Mouse (Mus musculus) stomach, embryonic 14.5 days (tissue): ENCODE results near the gene Gm7029. TPM values are rescaled to one million over a fixed set of nuclear protein-coding genes. Genes with fewer than 3 reads are reported as not detected.
"Not testable (repeated sequence)": the region's sequence is repeated elsewhere in the genome, so short reads cannot be mapped to it uniquely, and the experiment has no call there.

Source experiments
- ATAC-seq: fragments of 200-750 bp; cut with Nextera tagmentation; 2 replicates; pipeline ENCODE4 v1.8.0; 2017; ENCODE audit warnings: low read depth, moderate TSS enrichment; ENCODE audit not compliant: insufficient number of reproducible peaks, insufficient read depth, low FRiP score
- H3K27ac ChIP-seq: fragments of 300-500 bp; sonication (generic); 2 replicates; pipeline ENCODE4 v1.5.1; 2014; ENCODE audit warnings: mild to moderate bottlenecking, low read length, moderate library complexity, mixed read lengths
- H3K27me3 ChIP-seq: fragments of 300-500 bp; sonication (generic); 2 replicates; pipeline ENCODE4 v1.6.1; 2014; ENCODE audit warnings: low read length, control low read depth, mixed read lengths; ENCODE audit not compliant: control insufficient read depth, insufficient read depth
- H3K36me3 ChIP-seq: fragments of 300-500 bp; sonication (generic); 2 replicates; pipeline ENCODE4 v1.6.1; 2014; ENCODE audit warnings: mild to moderate bottlenecking, control low read depth, low read length, moderate library complexity, mixed read lengths; ENCODE audit not compliant: control insufficient read depth, insufficient read depth
- H3K4me1 ChIP-seq: fragments of 300-500 bp; sonication (generic); 2 replicates; pipeline ENCODE4 v1.6.1; 2014; ENCODE audit warnings: low read length, control low read depth, mixed read lengths; ENCODE audit not compliant: control insufficient read depth, insufficient read depth
- H3K4me2 ChIP-seq: fragments of 300-500 bp; sonication (generic); replicated peaks from 2 replicates; pipeline ENCODE4 v1.6.1; 2014; ENCODE audit warnings: low read depth, low read length, control low read depth
- H3K4me3 ChIP-seq: fragments of 300-500 bp; sonication (generic); 2 replicates; pipeline ENCODE4 v1.5.1; 2014; ENCODE audit warnings: low read depth, low read length, control low read depth
- H3K9ac ChIP-seq: fragments of 300-500 bp; sonication (generic); replicated peaks from 2 replicates; pipeline ENCODE4 v1.6.1; 2014; ENCODE audit warnings: low read depth, mild to moderate bottlenecking, control low read depth, low read length, moderate library complexity, mixed read lengths
- H3K9me3 ChIP-seq: fragments of 300-500 bp; sonication (generic); 2 replicates; pipeline ENCODE4 v1.6.1; 2016; ENCODE audit warnings: low read depth, low read length, control low read depth; ENCODE audit not compliant: control insufficient read depth
- WGBS: fragments of 180-500 bp; shearing (Covaris S2); extraction: QIAGEN DNeasy Blood & Tissue Kit; methylation state at CpG from one replicate; pipeline ENCODE4 v1.1.7; 2014; 5-methylcytosine and 5-hydroxymethylcytosine counted together
- polyA plus RNA-seq: library from polyadenylated mRNA; unstranded; fragments of >200 nt; fragmentation: Nextera tagmentation; extraction: Ambion mirVana; gene quantifications from 2 replicates; pipeline ENCODE4 v1.2.1, GENCODE M21; 2014

Gm7029 gene
- polyA plus RNA-seq, 1 experiment from 2014 or later, result not detected

GRCm38 (mm10) chr17:33903911-33904651, 30.4 kb downstream of the Gm7029 start:
- H3K27ac ChIP-seq, H3K4me3 ChIP-seq, H3K27me3 ChIP-seq, H3K4me1 ChIP-seq, ATAC-seq, H3K36me3 ChIP-seq, H3K9me3 ChIP-seq, H3K9ac ChIP-seq, H3K4me2 ChIP-seq: not testable (repeated sequence)
- 79% methylated on average over 6 of the region's 6 CpGs for WGBS

GRCm38 (mm10) chr17:33904835-33905234, 31.2 kb downstream of the Gm7029 start, which contains the start of gene Platr17:
Platr17 (plus strand) TSS chr17:33905135.
- not testable (repeated sequence) for H3K36me3 ChIP-seq, H3K9ac ChIP-seq, H3K4me1 ChIP-seq, ATAC-seq, H3K9me3 ChIP-seq, H3K27ac ChIP-seq, H3K4me3 ChIP-seq, H3K4me2 ChIP-seq, H3K27me3 ChIP-seq
- 35% methylated on average over 4 of the region's 4 CpGs for WGBS

- WGBS, result under 1% methylated on average over 44 of the region's 44 CpGs
- Histone ChIP-seq H3K9ac (peak overlapping the region; percentile 34), H3K4me3 (peak overlapping the region; percentile 95), H3K4me1 (peaks cover 8% of the 10 kb centered on the region), H3K4me2 (peak overlapping the region; percentile 71), H3K27me3 (no peaks in the 10 kb centered on the region), H3K36me3 (peaks cover 24% of the 10 kb centered on the region), H3K9me3 (no peaks in the 10 kb centered on the region), H3K27ac (peak overlapping the region; percentile 87)
- ATAC-seq, result peak; percentile 46; the same call in 1 of the 2 replicates
Observed at GRCm38 (mm10) chr17:33908331-33909076, 34.9 kb downstream of the Gm7029 start.

- Histone ChIP-seq H3K27ac (peak within 1 kb of the TSS; percentile 88), H3K4me2 (peak within 1 kb of the TSS; percentile 71), H3K4me1 (peaks cover 8% of the 10 kb centered on the region), H3K4me3 (peak within 1 kb of the TSS; percentile 95), H3K36me3 (peaks cover 32% of the 10 kb centered on the region), H3K9me3 (no peaks in the 10 kb centered on the region), H3K27me3 (no peaks in the 10 kb centered on the region), H3K9ac (peak within 1 kb of the TSS; percentile 89)
- peak; percentile 97 for ATAC-seq
- under 1% methylated on average over 68 of the region's 68 CpGs for WGBS
Observed at GRCm38 (mm10) chr17:33909077-33909868, 35.6 kb downstream of the Gm7029 start, which contains the start of gene Daxx. Daxx (plus strand) TSS chr17:33909414.

GRCm38 (mm10) chr17:33909869-33910250, 36.2 kb downstream of the Gm7029 start:
- ATAC-seq, result 0 out of 2 replicates have a peak, but pooled peaks have one; percentile 2
- 0% methylated on average over 14 of the region's 14 CpGs for WGBS

GRCm38 (mm10) chr17:33910346-33911051, 36.9 kb downstream of the Gm7029 start:
- H3K27me3 ChIP-seq, result no peaks in the 10 kb centered on the region
- H3K9ac ChIP-seq, result peak overlapping the region; percentile 89; the same call in 1 of the 2 replicates
- no peaks in the 10 kb centered on the region for H3K9me3 ChIP-seq
- no peak for ATAC-seq
- peak overlapping the region; percentile 95 for H3K4me3 ChIP-seq
- H3K4me2 ChIP-seq, result peak overlapping the region; percentile 45
- 46% methylated on average over 11 of the region's 11 CpGs for WGBS
- peaks cover 37% of the 10 kb centered on the region for H3K36me3 ChIP-seq
- H3K27ac ChIP-seq, result no peak overlapping the region
- peaks cover 14% of the 10 kb centered on the region for H3K4me1 ChIP-seq

More at GRCm38 (mm10) chr17:33909869-33910250, 36.2 kb downstream of the Gm7029 start:
- H3K27ac ChIP-seq, result peak overlapping the region; percentile 88
- H3K4me2 ChIP-seq, result peak overlapping the region; percentile 45
- no peaks in the 10 kb centered on the region for H3K27me3 ChIP-seq
- peak overlapping the region; percentile 89 for H3K9ac ChIP-seq
- peaks cover 9% of the 10 kb centered on the region for H3K4me1 ChIP-seq
- peak overlapping the region; percentile 95 for H3K4me3 ChIP-seq
- no peaks in the 10 kb centered on the region for H3K9me3 ChIP-seq
- H3K36me3 ChIP-seq, result peaks cover 35% of the 10 kb centered on the region

GRCm38 (mm10) chr17:33911052-33911812, 37.6 kb downstream of the Gm7029 start:
- Histone ChIP-seq H3K27me3 (no peaks in the 10 kb centered on the region), H3K4me1 (peaks cover 14% of the 10 kb centered on the region), H3K27ac (no peak overlapping the region), H3K4me3 (no peak overlapping the region), H3K9ac (no peak overlapping the region), H3K4me2 (no peak overlapping the region), H3K36me3 (peaks cover 37% of the 10 kb centered on the region), H3K9me3 (no peaks in the 10 kb centered on the region)
- WGBS, result 88% methylated on average over 31 of the region's 31 CpGs
- ATAC-seq, result no peak
